Mouse (Mus musculus): ENCODE results near the gene Rps13.

The Rps13 gene

GRCm38 (mm10) chr7:116294961-116295360 is 39.0 kb downstream of the Rps13 start:
- no peak for DNase-seq (ENCODE audit: extremely low spot score, low spot score)

DNA sequence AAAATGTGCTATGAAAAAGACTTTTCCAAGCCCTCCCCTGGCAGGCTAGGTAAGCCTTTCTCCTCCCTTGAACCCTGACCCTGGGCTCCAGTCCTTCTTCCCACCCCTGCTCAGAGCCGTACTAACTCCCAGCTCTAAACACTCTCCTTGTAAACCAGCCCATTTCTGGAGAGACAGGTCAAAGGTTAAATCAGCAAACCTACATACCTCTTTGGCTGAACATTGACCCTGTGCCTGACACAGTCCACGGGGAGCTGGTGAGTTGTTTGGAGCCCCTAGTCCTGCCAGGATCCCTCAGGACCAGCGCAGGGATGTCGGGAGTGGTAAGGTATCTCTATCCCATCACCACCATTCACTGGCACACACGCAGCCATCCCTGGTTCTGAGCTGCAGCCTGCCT is 41.6 kb downstream of the Rps13 start:
- no peak for DNase-seq (ENCODE audit: extremely low spot score, low spot score)

GRCm38 (mm10) chr7:116290559-116290958 is 43.4 kb downstream of the Rps13 start:
- no peak for DNase-seq (ENCODE audit: extremely low spot score, low spot score)

GRCm38 (mm10) chr7:116288996-116289395 is 45.0 kb downstream of the Rps13 start:
- no peak for DNase-seq (ENCODE audit: extremely low spot score, low spot score)

- DNase-seq (ENCODE audit: extremely low spot score, low spot score): no peak
Measured at GRCm38 (mm10) chr7:116287959-116288358, 46.0 kb downstream of the Rps13 start.

GRCm38 (mm10) chr7:116286611-116287355 is 47.2 kb downstream of the Rps13 start:
- no peak for DNase-seq (ENCODE audit: extremely low spot score, low spot score)

- no peak for DNase-seq (ENCODE audit: extremely low spot score, low spot score)
Measured at GRCm38 (mm10) chr7:116286173-116286572, 47.8 kb downstream of the Rps13 start.

GRCm38 (mm10) chr7:116285216-116285615 is 48.8 kb downstream of the Rps13 start:
- no peak for DNase-seq (ENCODE audit: extremely low spot score, low spot score)

- peak; percentile 64 for DNase-seq (ENCODE audit: extremely low spot score, low spot score)
Measured at GRCm38 (mm10) chr7:116282755-116283154, 51.2 kb downstream of the Rps13 start.

All from neural tube, embryonic 10.5 days (tissue).